Mouse (Mus musculus) embryonic facial prominence, embryonic 15.5 days (tissue): ENCODE data around the gene Fstl4. TPM values are rescaled to one million over a fixed set of nuclear protein-coding genes. Genes with fewer than 3 reads are reported as not detected.

ENCODE experiments used
- ATAC-seq: fragments of 200-750 bp; cut with Nextera tagmentation; 2 replicates; pipeline ENCODE4 v1.8.0; 2017; ENCODE audit warnings: low read depth, moderate TSS enrichment; ENCODE audit not compliant: insufficient number of reproducible peaks, low FRiP score, low TSS enrichment
- H3K27ac ChIP-seq: fragments of 300-500 bp; sonication (generic); replicated peaks from 2 replicates; pipeline ENCODE4 v1.5.1; 2015; ENCODE audit warnings: mild to moderate bottlenecking, inconsistent platforms
- H3K27me3 ChIP-seq: fragments of 300-500 bp; sonication (generic); 2 replicates; pipeline ENCODE4 v1.6.1; 2015; ENCODE audit warnings: inconsistent platforms
- H3K36me3 ChIP-seq: fragments of 300-500 bp; sonication (generic); 2 replicates; pipeline ENCODE4 v1.6.1; 2015; ENCODE audit warnings: mild to moderate bottlenecking, inconsistent platforms
- H3K4me1 ChIP-seq: fragments of 300-500 bp; sonication (generic); 2 replicates; pipeline ENCODE4 v1.6.1; 2015; ENCODE audit warnings: inconsistent platforms
- H3K4me2 ChIP-seq: fragments of 300-500 bp; sonication (generic); replicated peaks from 2 replicates; pipeline ENCODE4 v1.6.1; 2015; ENCODE audit warnings: mild to moderate bottlenecking, inconsistent platforms
- H3K4me3 ChIP-seq: fragments of 300-500 bp; sonication (generic); replicated peaks from 2 replicates; pipeline ENCODE4 v1.5.1; 2015; ENCODE audit warnings: mild to moderate bottlenecking, inconsistent platforms
- H3K9ac ChIP-seq: fragments of 300-500 bp; sonication (generic); 2 replicates; pipeline ENCODE4 v1.6.1; 2015; ENCODE audit warnings: inconsistent platforms
- H3K9me3 ChIP-seq: fragments of 300-500 bp; sonication (generic); replicated peaks from 2 replicates; pipeline ENCODE4 v1.6.1; 2016; ENCODE audit warnings: inconsistent platforms
- WGBS: fragments of 180-500 bp; shearing (Covaris S2); methylation state at CpG from one replicate; pipeline ENCODE4 v1.1.7; 2015; 5-methylcytosine and 5-hydroxymethylcytosine counted together
- polyA plus RNA-seq: library from polyadenylated mRNA; unstranded; fragments of >200 nt; fragmentation: Nextera tagmentation; extraction: Ambion mirVana; gene quantifications from 2 replicates; pipeline ENCODE4 v1.2.1, GENCODE M21; 2015

The Fstl4 gene
- polyA plus RNA-seq, 1 experiment from 2014 or later, result 3.1 TPM

- ATAC-seq, result no peak
- no peaks in the 10 kb centered on the region for H3K9me3 ChIP-seq
- no peak overlapping the region for H3K27ac ChIP-seq
These were observed 375.2 kb downstream of the Fstl4 start for GRCm38 (mm10) chr11:53139666-53140065.

DNA sequence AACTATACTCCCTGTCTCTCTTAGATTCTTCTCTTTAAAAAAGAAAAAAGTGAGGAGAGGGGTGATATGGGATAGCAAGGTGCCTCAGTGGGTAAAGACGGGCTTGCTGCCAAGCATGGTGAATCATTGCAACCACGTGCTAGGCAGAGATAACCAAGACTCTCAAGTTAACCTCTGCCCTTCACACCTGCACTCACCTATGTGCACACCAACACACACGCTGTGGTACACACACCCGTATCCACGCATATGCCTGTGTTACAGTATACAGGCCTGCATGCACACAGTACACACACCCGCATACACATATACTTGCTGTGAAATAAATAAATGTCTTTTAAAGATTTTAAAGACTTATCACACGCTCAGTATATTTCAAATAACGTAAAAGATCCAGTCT, 375.8 kb downstream of the Fstl4 start:
- WGBS, result 83% methylated on average over 8 of the region's 8 CpGs
- no peaks in the 10 kb centered on the region for H3K27me3 ChIP-seq
- H3K4me2 ChIP-seq, result no peak overlapping the region

More at GRCm38 (mm10) chr11:53139666-53140065, 375.2 kb downstream of the Fstl4 start:
- Histone ChIP-seq H3K4me1 (no peaks in the 10 kb centered on the region), H3K9ac (no peak overlapping the region), H3K4me3 (no peak overlapping the region), H3K27me3 (no peaks in the 10 kb centered on the region), H3K36me3 (no peaks in the 10 kb centered on the region), H3K4me2 (no peak overlapping the region)
- WGBS, result 68% methylated on average over 3 of the region's 3 CpGs

DNA sequence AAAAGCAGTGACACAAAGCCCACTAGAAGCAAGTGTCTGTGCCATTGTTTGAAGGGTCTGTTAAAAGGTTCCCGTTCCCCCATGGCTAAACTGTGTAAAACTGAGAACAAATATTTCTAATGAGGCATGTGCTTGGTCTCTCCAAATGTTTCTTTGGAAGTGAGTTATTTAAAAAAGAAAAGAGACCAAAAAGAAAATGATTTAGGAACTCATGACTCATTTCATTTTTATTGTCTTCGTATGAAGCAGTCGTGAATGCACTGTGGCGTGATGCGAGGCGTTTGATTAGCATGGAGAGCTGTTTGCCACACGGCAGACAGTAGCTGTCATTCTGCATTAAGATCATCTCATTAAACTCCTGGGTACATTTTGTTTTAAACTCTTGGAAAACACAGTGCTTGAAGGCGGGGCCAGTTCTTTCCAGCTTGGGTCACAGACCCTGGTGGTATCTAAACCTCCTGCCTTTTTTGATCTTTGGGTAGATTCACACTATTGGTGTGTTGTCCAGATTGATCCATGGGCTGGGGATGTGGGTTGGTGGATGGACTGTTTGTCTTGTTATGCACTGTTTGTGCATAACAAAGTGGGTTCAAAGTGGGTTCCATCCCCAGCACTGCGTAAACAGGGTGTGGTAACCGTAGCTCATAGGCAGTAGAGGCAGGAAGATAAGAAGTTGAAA, 376.4 kb downstream of the Fstl4 start:
- Histone ChIP-seq H3K27ac (no peak overlapping the region), H3K27me3 (no peaks in the 10 kb centered on the region), H3K36me3 (no peaks in the 10 kb centered on the region), H3K9ac (no peak overlapping the region), H3K4me3 (no peak overlapping the region), H3K9me3 (no peaks in the 10 kb centered on the region), H3K4me2 (no peak overlapping the region), H3K4me1 (no peaks in the 10 kb centered on the region)
- ATAC-seq, result no peak
- WGBS, result 61% methylated on average over 10 of the region's 10 CpGs

More for the DNA sequence above, 375.8 kb downstream of the Fstl4 start:
- H3K4me1 ChIP-seq, result no peaks in the 10 kb centered on the region
- H3K27ac ChIP-seq, result no peak overlapping the region
- no peaks in the 10 kb centered on the region for H3K9me3 ChIP-seq
- no peak overlapping the region for H3K9ac ChIP-seq
- no peak for ATAC-seq
- no peaks in the 10 kb centered on the region for H3K36me3 ChIP-seq
- no peak overlapping the region for H3K4me3 ChIP-seq

DNA sequence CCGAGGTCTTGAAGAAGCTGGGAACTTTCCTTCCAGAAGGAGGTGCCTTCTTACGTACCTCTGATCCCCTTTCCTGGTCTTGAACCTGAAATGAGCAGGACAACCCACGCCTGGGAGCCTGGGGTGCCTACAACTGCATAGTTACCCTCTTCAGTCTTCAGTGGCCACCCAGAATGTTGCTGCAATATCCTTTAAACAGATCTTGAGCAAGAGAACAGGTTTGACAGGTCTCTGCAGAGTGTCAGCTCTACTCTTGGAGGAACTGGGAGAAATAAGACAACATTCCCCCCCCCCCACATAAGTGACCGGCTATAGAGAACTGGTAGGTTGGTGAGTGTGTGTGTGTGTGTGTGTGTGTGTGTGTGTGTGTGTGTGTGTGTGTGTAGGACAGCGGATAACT, 379.1 kb downstream of the Fstl4 start:
- no peaks in the 10 kb centered on the region for H3K36me3 ChIP-seq
- H3K4me3 ChIP-seq, result no peak overlapping the region
- no peaks in the 10 kb centered on the region for H3K4me1 ChIP-seq
- H3K9me3 ChIP-seq, result no peaks in the 10 kb centered on the region
- 69% methylated on average over 5 of the region's 5 CpGs for WGBS
- no peaks in the 10 kb centered on the region for H3K27me3 ChIP-seq
- H3K4me2 ChIP-seq, result no peak overlapping the region
- ATAC-seq, result peak; percentile 3; the same call in 1 of the 2 replicates
- no peak overlapping the region for H3K9ac ChIP-seq
- H3K27ac ChIP-seq, result no peak overlapping the region

DNA sequence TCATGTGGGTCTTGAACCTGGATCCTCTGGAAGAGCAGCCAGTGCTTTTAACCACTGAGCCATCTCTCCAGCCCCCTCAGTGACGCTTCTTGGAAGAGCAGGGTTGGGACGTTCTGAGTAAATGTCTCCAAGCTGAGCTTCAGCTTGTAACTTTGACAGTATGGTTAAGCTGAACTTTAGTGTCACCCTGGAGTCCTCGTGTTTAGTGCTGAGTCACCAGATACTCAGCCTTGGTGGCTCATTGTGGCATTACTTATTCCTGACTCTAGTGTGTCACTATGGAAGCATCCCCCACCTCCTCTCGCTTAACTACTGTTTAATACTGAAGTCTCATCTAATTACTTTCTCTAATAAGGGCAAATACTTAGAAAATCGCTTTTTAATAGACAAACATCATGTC, 380.1 kb downstream of the Fstl4 start:
- Histone ChIP-seq H3K9me3 (no peaks in the 10 kb centered on the region), H3K4me2 (no peak overlapping the region), H3K36me3 (no peaks in the 10 kb centered on the region), H3K9ac (no peak overlapping the region), H3K27ac (no peak overlapping the region), H3K4me3 (no peak overlapping the region), H3K27me3 (no peaks in the 10 kb centered on the region), H3K4me1 (no peaks in the 10 kb centered on the region)
- 61% methylated on average over 5 of the region's 5 CpGs for WGBS
- no peak for ATAC-seq

DNA sequence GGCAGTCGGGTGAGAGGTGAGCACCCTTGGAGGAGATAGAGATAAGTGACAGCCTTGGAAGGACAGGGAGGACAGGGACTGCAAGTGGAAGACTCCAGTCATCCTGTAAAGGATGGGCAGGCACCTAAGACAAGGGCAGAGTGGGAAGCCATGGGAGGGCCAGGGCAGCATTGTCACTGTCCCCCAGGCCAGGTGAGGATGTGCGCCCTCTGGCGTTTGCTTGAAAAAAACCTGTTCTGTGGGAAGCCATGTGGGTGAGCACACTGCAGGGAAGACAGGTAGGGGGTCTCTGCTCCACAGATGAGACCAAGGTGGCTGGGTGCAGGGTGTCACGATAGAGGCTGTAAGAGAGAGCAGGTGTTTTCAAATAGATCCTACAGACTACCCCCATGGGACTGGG, 381.9 kb downstream of the Fstl4 start:
- WGBS, result 45% methylated on average over 4 of the region's 4 CpGs
- Histone ChIP-seq H3K4me2 (no peak overlapping the region), H3K4me1 (no peaks in the 10 kb centered on the region), H3K9me3 (no peaks in the 10 kb centered on the region), H3K36me3 (no peaks in the 10 kb centered on the region), H3K27me3 (no peaks in the 10 kb centered on the region), H3K4me3 (no peak overlapping the region), H3K27ac (no peak overlapping the region), H3K9ac (no peak overlapping the region)
- ATAC-seq, result no peak

- 81% methylated on average over 7 of the region's 7 CpGs for WGBS
- no peak for ATAC-seq
- no peaks in the 10 kb centered on the region for H3K36me3 ChIP-seq
- no peaks in the 10 kb centered on the region for H3K27me3 ChIP-seq
- no peaks in the 10 kb centered on the region for H3K9me3 ChIP-seq
- H3K9ac ChIP-seq, result no peak overlapping the region
- H3K27ac ChIP-seq, result no peak overlapping the region
- no peak overlapping the region for H3K4me2 ChIP-seq
- H3K4me1 ChIP-seq, result no peaks in the 10 kb centered on the region
- H3K4me3 ChIP-seq, result no peak overlapping the region
These were observed 392.0 kb downstream of the Fstl4 start for GRCm38 (mm10) chr11:53156463-53156862.

- Histone ChIP-seq H3K27me3 (no peaks in the 10 kb centered on the region), H3K36me3 (no peaks in the 10 kb centered on the region), H3K4me3 (no peak overlapping the region), H3K4me2 (no peak overlapping the region), H3K9ac (no peak overlapping the region), H3K9me3 (no peaks in the 10 kb centered on the region), H3K27ac (no peak overlapping the region), H3K4me1 (no peaks in the 10 kb centered on the region)
- ATAC-seq, result peak; percentile 34; the same call in 1 of the 2 replicates
- 68% methylated on average over 6 of the region's 6 CpGs for WGBS
These were observed 393.3 kb downstream of the Fstl4 start for GRCm38 (mm10) chr11:53157621-53158259.

DNA sequence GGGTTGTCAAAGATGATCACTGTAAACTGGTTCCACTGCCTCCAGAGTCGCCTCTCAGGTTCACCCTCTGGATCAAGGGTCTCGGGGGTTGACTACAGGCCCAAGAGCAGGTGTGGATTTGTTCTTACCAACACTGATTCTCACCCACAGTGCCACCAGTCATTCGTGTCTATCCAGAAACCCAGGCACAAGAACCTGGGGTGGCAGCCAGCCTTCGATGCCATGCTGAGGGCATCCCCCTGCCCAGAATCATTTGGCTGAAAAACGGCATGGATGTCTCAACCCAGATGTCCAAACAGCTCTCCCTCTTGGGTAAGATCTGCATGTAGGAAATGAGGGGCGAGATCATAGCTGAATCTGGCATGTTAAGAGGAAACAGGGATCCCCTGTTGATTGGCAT, 398.0 kb downstream of the Fstl4 start:
- ATAC-seq, result no peak
- 77% methylated on average over 6 of the region's 6 CpGs for WGBS
- H3K4me1 ChIP-seq, result no peaks in the 10 kb centered on the region
- no peak overlapping the region for H3K27ac ChIP-seq
- no peak overlapping the region for H3K4me2 ChIP-seq
- H3K9me3 ChIP-seq, result no peaks in the 10 kb centered on the region
- no peaks in the 10 kb centered on the region for H3K27me3 ChIP-seq
- H3K4me3 ChIP-seq, result no peak overlapping the region
- H3K9ac ChIP-seq, result no peak overlapping the region
- no peaks in the 10 kb centered on the region for H3K36me3 ChIP-seq

- no peaks in the 10 kb centered on the region for H3K4me1 ChIP-seq
- no peaks in the 10 kb centered on the region for H3K27me3 ChIP-seq
- 41% methylated on average over 2 of the region's 2 CpGs for WGBS
- H3K36me3 ChIP-seq, result no peaks in the 10 kb centered on the region
- H3K9me3 ChIP-seq, result no peaks in the 10 kb centered on the region
- no peak overlapping the region for H3K4me3 ChIP-seq
- ATAC-seq, result no peak
- no peak overlapping the region for H3K9ac ChIP-seq
- H3K27ac ChIP-seq, result no peak overlapping the region
- H3K4me2 ChIP-seq, result no peak overlapping the region
These were observed 402.0 kb downstream of the Fstl4 start for GRCm38 (mm10) chr11:53166478-53166877.

DNA sequence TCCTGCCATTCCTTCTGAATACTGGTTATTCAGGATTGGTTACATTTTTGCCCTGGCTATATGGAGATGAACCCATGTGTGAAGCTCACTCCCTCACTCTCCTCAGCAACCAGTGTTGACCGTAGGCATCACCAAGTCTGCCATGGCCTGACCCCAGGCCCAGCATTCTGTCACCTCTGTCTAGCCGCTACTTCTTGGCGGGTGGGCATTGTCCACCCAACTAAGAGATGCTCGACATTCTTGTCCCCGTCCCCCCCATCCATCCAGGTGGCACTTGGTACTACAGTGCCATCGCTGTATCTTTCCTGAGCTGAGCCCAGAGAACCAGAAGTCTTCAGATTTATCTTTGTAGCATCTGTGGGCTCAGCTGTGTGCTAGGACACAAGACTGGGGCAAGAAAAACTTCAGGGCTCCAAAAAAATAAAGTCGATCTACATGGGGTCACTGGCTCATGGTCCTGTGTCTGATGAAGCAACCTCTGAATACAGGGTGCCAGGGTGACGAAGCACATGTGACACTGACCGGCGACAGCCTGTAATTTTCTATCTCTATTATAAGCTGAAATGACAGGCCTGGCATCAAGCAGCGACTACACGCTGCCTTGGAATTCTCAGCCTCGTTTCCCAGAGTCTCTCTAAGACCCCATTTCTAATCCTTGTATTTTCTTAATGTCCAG, 417.9 kb downstream of the Fstl4 start:
- H3K27ac ChIP-seq, result no peak overlapping the region
- no peaks in the 10 kb centered on the region for H3K36me3 ChIP-seq
- H3K4me2 ChIP-seq, result no peak overlapping the region
- H3K4me1 ChIP-seq, result no peaks in the 10 kb centered on the region
- no peaks in the 10 kb centered on the region for H3K27me3 ChIP-seq
- H3K9me3 ChIP-seq, result no peaks in the 10 kb centered on the region
- H3K9ac ChIP-seq, result no peak overlapping the region
- H3K4me3 ChIP-seq, result no peak overlapping the region
- WGBS, result 74% methylated on average over 13 of the region's 13 CpGs
- ATAC-seq, result no peak
